Mouse (Mus musculus): Measurements from ENCODE around the gene Cox6b1.

DNA sequence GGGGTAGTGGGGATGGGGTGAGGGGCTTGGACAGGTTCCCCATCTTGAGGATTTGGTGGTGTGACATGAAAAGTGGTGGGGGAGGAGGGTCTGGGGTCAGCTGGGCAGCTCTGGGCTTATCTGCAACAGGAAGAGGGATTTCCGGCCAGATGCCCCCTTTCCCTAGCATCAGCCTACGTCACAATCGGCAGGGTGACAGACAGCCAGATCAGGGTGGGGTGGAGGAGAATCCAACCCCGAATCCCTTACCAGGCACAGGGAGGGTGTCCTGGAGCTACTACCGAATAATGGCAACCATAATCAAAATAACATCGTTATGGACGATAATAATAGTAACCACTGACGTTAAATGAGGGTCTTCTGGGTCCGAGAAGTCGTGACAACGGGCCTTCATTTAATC is 10.4 kb upstream of the Cox6b1 start:
- no peak for TF ChIP-seq CTCF (IDR thresholded peaks at IDR 0.05; ENCODE audit: low read depth)
- TF ChIP-seq EP300 (IDR thresholded peaks at IDR 0.05; ENCODE audit: low read depth) = no peak

Measured in heart, postnatal 0 days (tissue).